Mouse (Mus musculus) liver, embryonic 14.5 days (tissue): ENCODE measurements around the gene Olfr1086.

ENCODE experiments used
- CTCF ChIP-seq: IDR thresholded peaks from 2 replicates; pipeline ENCODE4 v1.5.1; 2016; ENCODE audit warnings: antibody characterized with exemption, low read depth, control low read depth
- EP300 ChIP-seq: IDR thresholded peaks from 2 replicates; pipeline ENCODE4 v1.6.1; 2016; ENCODE audit warnings: antibody characterized with exemption, low read depth

DNA sequence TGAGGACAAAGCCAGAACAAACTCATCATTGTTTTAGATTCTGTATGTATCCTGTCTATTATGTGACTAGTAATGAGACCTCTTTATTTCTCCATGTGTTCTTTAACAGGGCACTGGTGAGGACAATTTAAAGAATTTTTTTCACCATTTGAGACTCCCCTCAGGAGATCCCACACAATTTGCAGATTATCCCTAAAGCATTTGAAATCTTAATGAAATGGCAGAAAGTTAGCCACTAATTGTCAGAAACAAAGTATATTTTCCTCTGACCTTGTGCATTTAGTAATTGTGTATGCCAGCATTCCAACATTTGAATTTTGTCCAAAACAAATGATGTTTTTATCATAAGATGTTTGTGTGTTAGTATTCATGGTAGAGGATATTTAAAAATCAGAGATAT, 18.4 kb upstream of the Olfr1086 start, which contains the start of gene Olfr1087:
- TF ChIP-seq CTCF (no peak), EP300 (no peak)
